Mouse (Mus musculus) thymus, postnatal 0 days (tissue): ENCODE measurements around the gene Wnt9b. TPM values are rescaled to one million over a fixed set of nuclear protein-coding genes. Genes with fewer than 3 reads are reported as not detected.

ENCODE experiments used
- DNase-seq: peaks from one replicate; pipeline ENCODE4 v3.0.0-alpha.2; 2015; ENCODE audit warnings: low spot score
- polyA plus RNA-seq: library from polyadenylated mRNA; unstranded; fragments of >200 nt; fragmentation: Nextera tagmentation; extraction: Ambion mirVana; gene quantifications from 2 replicates; pipeline ENCODE4 v1.2.1, GENCODE M21; 2015

Wnt9b gene
- polyA plus RNA-seq, 1 experiment from 2014 or later = 0.03 TPM

DNA sequence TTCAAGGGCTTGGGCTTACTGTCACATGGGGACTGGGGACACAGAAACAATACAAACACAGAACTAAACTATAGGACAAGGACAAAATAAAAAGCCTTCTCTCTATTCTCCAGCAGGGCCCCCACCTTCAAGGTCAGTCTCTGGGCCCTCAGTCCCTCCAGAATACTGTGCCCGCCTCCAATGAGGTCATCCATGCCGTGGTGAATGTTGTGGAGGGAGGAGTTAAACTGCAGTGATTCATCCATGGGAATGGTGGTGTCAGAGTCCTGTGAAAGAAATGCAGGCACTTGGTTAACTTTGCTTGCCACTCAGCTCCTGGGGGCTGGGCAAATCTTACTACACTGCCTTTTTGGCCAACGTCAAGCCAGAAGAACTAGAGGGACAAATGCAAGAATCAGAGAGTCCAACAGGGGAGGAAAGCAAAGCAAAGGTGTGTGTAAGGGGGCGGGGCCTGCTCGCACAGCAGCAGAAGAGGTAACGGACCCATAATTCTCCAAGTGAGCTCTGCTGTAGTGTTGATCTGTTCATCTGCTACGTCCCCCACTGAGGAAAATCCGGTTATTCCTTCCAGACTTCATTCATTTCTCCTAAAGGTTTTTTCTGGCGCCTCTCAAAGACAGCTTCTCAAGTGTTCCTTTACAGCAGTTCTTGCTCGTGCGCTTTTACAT, 65.8 kb downstream of the Wnt9b start:
- DNase-seq = no peak

Other genes with a start within 250 kb of the Wnt9b start
- not detected in 2 replicates for gene Lrrc37a, start 245.2 kb downstream of the Wnt9b start, polyA plus RNA-seq
- gene Gm884, start 128.7 kb downstream of the Wnt9b start, polyA plus RNA-seq = not detected in 2 replicates
- gene Lyzl6, start 110.9 kb downstream of the Wnt9b start, polyA plus RNA-seq = not detected in 2 replicates
- gene Rprml, start 100.3 kb downstream of the Wnt9b start, polyA plus RNA-seq = not detected in 2 replicates
- gene Gosr2, start 51.9 kb downstream of the Wnt9b start, polyA plus RNA-seq = 87.5 and 91.5 TPM in 2 replicates
- 0.13 and 0.17 TPM in 2 replicates for gene Wnt3, start 24.3 kb upstream of the Wnt9b start, polyA plus RNA-seq
- gene Nsf, start 204.2 kb upstream of the Wnt9b start, polyA plus RNA-seq = 51.6 and 60.2 TPM in 2 replicates
- 42.2 and 49.6 TPM in 2 replicates for gene Arf2, start 216.9 kb upstream of the Wnt9b start, polyA plus RNA-seq